8 mouse cellular contexts compared by ENCODE assay signal in genomic region chr9:119402253-119403235, GRCm38 (mm10). TPM values are rescaled to one million over a fixed set of nuclear protein-coding genes. Genes with fewer than 3 reads are reported as not detected.
DNase-seq lines count a peak whose midpoint lies in the region; ATAC-seq lines count a peak whose summit lies in the region.

No protein-coding gene starts in this region.

- H3K27me3 ChIP-seq in hindbrain, embryonic 14.5 days (ENCODE audit: control insufficient read depth, insufficient read depth, low read length): no peaks in the 10 kb centered on the region

- H3K9ac ChIP-seq in hindbrain, embryonic 14.5 days: peak overlapping the region; percentile 100

- peak overlapping the region; percentile 91 for H3K4me2 ChIP-seq in hindbrain, embryonic 14.5 days (replicated peaks)

- H3K36me3 ChIP-seq in hindbrain, embryonic 14.5 days (replicated peaks; ENCODE audit: control insufficient read depth, insufficient read depth): no peaks in the 10 kb centered on the region

- peak; percentile 3; the same call in 1 of the 2 replicates for ATAC-seq in hindbrain, embryonic 14.5 days (ENCODE audit: low FRiP score)
- ATAC-seq in megakaryocyte progenitor cell, adult 5-6 weeks (replicated peaks; ENCODE audit: poor library complexity): peak; percentile 16; the same call in 1 of the 2 replicates

- H3K4me1 ChIP-seq in hindbrain, embryonic 14.5 days (replicated peaks; ENCODE audit: control insufficient read depth, insufficient read depth, low read length): peaks cover 33% of the 10 kb centered on the region

- under 1% methylated on average over 119 of the region's 127 CpGs for WGBS in hindbrain, embryonic 14.5 days

- peak overlapping the region; percentile 85 for H3K4me3 ChIP-seq in hindbrain, embryonic 14.5 days (replicated peaks; ENCODE audit: low read length)

- intact Hi-C loops in left cerebral cortex, postnatal 14 days (cut with DNase I): no loop called here

- DNase-seq in R1 (ENCODE audit: low read depth, low spot score): peak; percentile 52
- DNase-seq in cerebellum, adult 8-10 months: peak; percentile 48
- peak; percentile 33 to 48 for DNase-seq in frontal cortex, postnatal 14 days (ENCODE audit: low spot score in 2 of 2)
- peak; percentile 50 for DNase-seq in hindbrain, embryonic 14.5 days (ENCODE audit: low spot score)
- DNase-seq in left cerebral cortex, postnatal 14 days (ENCODE audit: low spot score in 2 of 2): peak; percentile 41 to 51
- peak; percentile 67 for DNase-seq in right cerebral cortex, postnatal 25 days
- no peak for DNase-seq in spleen, postnatal 36 days (ENCODE audit: low spot score in 2 of 2)

- H3K9me3 ChIP-seq in hindbrain, embryonic 14.5 days (ENCODE audit: control insufficient read depth, low read length): no peaks in the 10 kb centered on the region

- peak overlapping the region; percentile 99 for H3K27ac ChIP-seq in hindbrain, embryonic 14.5 days

RNA-seq across cellular contexts. Expression of gene Acvr2b, which starts 0.6 kb away (rescaled TPM):
- polyA plus RNA-seq in hindbrain, embryonic 14.5 days (2014; fragmentation: Nextera tagmentation; extraction: Ambion mirVana): 45.4 and 49.3 TPM in 2 replicates
- 10 to 100 TPM; 12.7 to 14.6 TPM for total RNA-seq in left cerebral cortex, postnatal 14 days (2021)
- 1.2 TPM in 2 replicates for total RNA-seq in megakaryocyte progenitor cell, adult 5-6 weeks (2015)
- 0.68 and 1.2 TPM in 2 replicates for total RNA-seq in megakaryocyte progenitor cell, adult 5-6 weeks (2017)

RNA-seq across cellular contexts. Expression of gene Slc22a14, which starts 37.2 kb away (rescaled TPM):
- polyA plus RNA-seq in hindbrain, embryonic 14.5 days (2014; fragmentation: Nextera tagmentation; extraction: Ambion mirVana): not detected in 2 replicates
- total RNA-seq in left cerebral cortex, postnatal 14 days (2021): not detected
- not detected in 2 replicates for total RNA-seq in megakaryocyte progenitor cell, adult 5-6 weeks (2015)
- total RNA-seq in megakaryocyte progenitor cell, adult 5-6 weeks (2017): not detected in 2 replicates

RNA-seq across cellular contexts. Expression of gene Exog, which starts 42.2 kb away (rescaled TPM):
- polyA plus RNA-seq in hindbrain, embryonic 14.5 days (2014; fragmentation: Nextera tagmentation; extraction: Ambion mirVana): 52.7 and 56.7 TPM in 2 replicates
- total RNA-seq in left cerebral cortex, postnatal 14 days (2021): 10 to 100 TPM; 23.8 to 24.7 TPM
- total RNA-seq in megakaryocyte progenitor cell, adult 5-6 weeks (2015): 8.7 and 10.2 TPM in 2 replicates
- 5.1 and 5.2 TPM in 2 replicates for total RNA-seq in megakaryocyte progenitor cell, adult 5-6 weeks (2017)

RNA-seq across cellular contexts. Expression of gene Xylb, which starts 45.4 kb away (rescaled TPM):
- 3.8 and 4.8 TPM in 2 replicates for polyA plus RNA-seq in hindbrain, embryonic 14.5 days (2014; fragmentation: Nextera tagmentation; extraction: Ambion mirVana)
- 1 to 10 TPM; 3.8 to 3.9 TPM for total RNA-seq in left cerebral cortex, postnatal 14 days (2021)
- 3.6 and 3.8 TPM in 2 replicates for total RNA-seq in megakaryocyte progenitor cell, adult 5-6 weeks (2015)
- total RNA-seq in megakaryocyte progenitor cell, adult 5-6 weeks (2017): 2.2 and 5.2 TPM in 2 replicates

Comparison
In these comparisons a context has a peak if more than half of its experiments do, and no peak if none do; other contexts are left out.
1. DNase-seq: peak in R1 (single experiment), cerebellum, adult 8-10 months (single experiment), frontal cortex, postnatal 14 days (2 of 2), hindbrain, embryonic 14.5 days (single experiment), left cerebral cortex, postnatal 14 days (2 of 2) and right cerebral cortex, postnatal 25 days (single experiment); none in spleen, postnatal 36 days (0 of 2).
2. RNA of gene Acvr2b, which starts 0.6 kb away (total RNA-seq): 12.7 to 14.6 TPM in left cerebral cortex, postnatal 14 days; 0.68 to 1.2 TPM in megakaryocyte progenitor cell, adult 5-6 weeks; every median in the first group is over 4 times any median in the second.